ENCODE assay signal across 7 mouse cellular contexts in genomic region chr13:99100430-99101409, GRCm38 (mm10).
DNase-seq lines count a peak whose midpoint lies in the region; ATAC-seq and TF ChIP-seq lines count a peak whose summit lies in the region.

No protein-coding gene starts in this region.

- H3K27ac ChIP-seq in ES-E14 (ENCODE audit: insufficient read depth, low read depth, low read length, poor library complexity, severe bottlenecking) = no peak overlapping the region
- no peak overlapping the region for H3K27ac ChIP-seq in kidney, embryonic 16.5 days (ENCODE audit: low read length)
- peak overlapping the region; percentile 78 for H3K27ac ChIP-seq in neural tube, embryonic 13.5 days (replicated peaks)

- H3K36me3 ChIP-seq in ES-E14 (ENCODE audit: control insufficient read depth, insufficient read depth, low read length, poor library complexity, severe bottlenecking) = no peaks in the 10 kb centered on the region
- no peaks in the 10 kb centered on the region for H3K36me3 ChIP-seq in kidney, embryonic 16.5 days (ENCODE audit: insufficient read depth, low read length)
- H3K36me3 ChIP-seq in neural tube, embryonic 13.5 days = no peaks in the 10 kb centered on the region

- H3K9me3 ChIP-seq in ES-E14 (ENCODE audit: control insufficient read depth, insufficient read depth, low read depth, low read length) = no peaks in the 10 kb centered on the region
- H3K9me3 ChIP-seq in kidney, embryonic 16.5 days (ENCODE audit: low read length) = no peaks in the 10 kb centered on the region
- no peaks in the 10 kb centered on the region for H3K9me3 ChIP-seq in neural tube, embryonic 13.5 days

- H3K4me1 ChIP-seq in ES-E14 (ENCODE audit: control insufficient read depth in 2 of 2, insufficient read depth in 2 of 2, low read length in 2 of 2, poor library complexity in 1 of 2) = peaks cover 11 to 19% of the 10 kb centered on the region in 2 experiments
- peaks cover 3% of the 10 kb centered on the region; the same call in 1 of the 2 replicates for H3K4me1 ChIP-seq in kidney, embryonic 16.5 days (ENCODE audit: insufficient read depth, low read length)
- H3K4me1 ChIP-seq in neural tube, embryonic 13.5 days (replicated peaks) = peaks cover 21% of the 10 kb centered on the region

- 63% methylated on average over 25 of the region's 25 CpGs for WGBS in kidney, embryonic 16.5 days
- 34% methylated on average over 25 of the region's 25 CpGs for WGBS in neural tube, embryonic 13.5 days

- peak overlapping the region; percentile 24 to 51; a peak in 3 of 4 replicates for H3K4me3 ChIP-seq in ES-E14 (ENCODE audit: insufficient read depth in 1 of 2, low read depth in 1 of 2, low read length in 2 of 2, poor library complexity in 1 of 2, severe bottlenecking in 1 of 2)
- H3K4me3 ChIP-seq in kidney, embryonic 16.5 days (ENCODE audit: low read length) = no peak overlapping the region
- peak overlapping the region; percentile 19 for H3K4me3 ChIP-seq in neural tube, embryonic 13.5 days

- no peak overlapping the region for H3K9ac ChIP-seq in ES-E14 (ENCODE audit: insufficient read depth, low read depth, low read length, poor library complexity, severe bottlenecking)
- H3K9ac ChIP-seq in kidney, embryonic 16.5 days (replicated peaks; ENCODE audit: low read length) = no peak overlapping the region
- no peak overlapping the region for H3K9ac ChIP-seq in neural tube, embryonic 13.5 days

- peak overlapping the region; percentile 16; the same call in 1 of the 2 replicates for H3K4me2 ChIP-seq in kidney, embryonic 16.5 days (replicated peaks; ENCODE audit: low read depth, low read length)
- H3K4me2 ChIP-seq in neural tube, embryonic 13.5 days = peak overlapping the region; percentile 49

- in situ Hi-C loops in ES-E14 (cut with MboI; ENCODE audit: low sequenced_read_pairs in 2 of 2, unreplicated experiment in 2 of 2) = no loop called here

- no peak for DNase-seq in ES-E14 (ENCODE audit: low read depth, low spot score)
- DNase-seq in adrenal gland, postnatal 36 days = peak; percentile 47 to 53
- DNase-seq in liver = peak; percentile 44
- DNase-seq in thymus, postnatal 4 days = no peak

- no peaks in the 10 kb centered on the region for H3K27me3 ChIP-seq in kidney, embryonic 16.5 days (ENCODE audit: insufficient read depth, low read length)
- no peaks in the 10 kb centered on the region for H3K27me3 ChIP-seq in neural tube, embryonic 13.5 days

- ATAC-seq in erythroblast, adult 5-6 weeks (replicated peaks; ENCODE audit: low FRiP score, poor library complexity, severe bottlenecking) = peak; percentile 60
- ATAC-seq in kidney, embryonic 16.5 days (ENCODE audit: low FRiP score, low TSS enrichment) = peak; percentile 15; the same call in 1 of the 2 replicates
- ATAC-seq in neural tube, embryonic 13.5 days (ENCODE audit: low read depth) = peak; percentile 84

TF ChIP-seq in ES-E14, 5 proteins besides CTCF, POLR2A, EP300 and RAD21:
- TF ChIP-seq MAFK (IDR thresholded peaks at IDR 0.05; ENCODE audit: insufficient read depth, low read depth, low read length) = no peak
- TF ChIP-seq HCFC1 (IDR thresholded peaks at IDR 0.05; ENCODE audit: borderline replicate concordance, insufficient read depth, low read length) = no peak
- TF ChIP-seq CHD2 (IDR thresholded peaks at IDR 0.05; ENCODE audit: low read depth, low read length) = no peak
- TF ChIP-seq ZNF384 (IDR thresholded peaks at IDR 0.05; ENCODE audit: low read depth, low read length) = no peak
- TF ChIP-seq ZC3H11A (IDR thresholded peaks at IDR 0.05; ENCODE audit: borderline replicate concordance, low read depth, low read length) = no peak
TF ChIP-seq in ES-E14: peak in this region for 0.

Comparison
In these comparisons a context has a peak if more than half of its experiments do, and no peak if none do; other contexts are left out.
1. DNase-seq: peak in adrenal gland, postnatal 36 days (2 of 2) and liver (single experiment); none in ES-E14 (single experiment) and thymus, postnatal 4 days (single experiment).
2. ATAC-seq: peak in every context shown above with its lines; median percentile 84 in neural tube, embryonic 13.5 days; 60 in erythroblast, adult 5-6 weeks; 15 in kidney, embryonic 16.5 days.